Mouse (Mus musculus) c-Kit-positive CD71-negative TER-119-negative erythroid progenitor cells, embryonic 14.5 days (primary cell): ENCODE measurements around the gene Slc25a40.
A peak's percentile ranks its signal among the peaks of the same experiment; 100 is the strongest.

Experiments
- DNase-seq: peaks from one replicate; pipeline ENCODE4 v3.0.0-alpha.2; 2013; ENCODE audit warnings: low read depth

The Slc25a40 gene

GRCm38 (mm10) chr5:8422157-8422931 lies at the start of gene Slc25a40, which contains the start of gene Dbf4:
TSS of gene Slc25a40 (plus strand) at chr5:8422850.
TSS of gene Dbf4 (minus strand) at chr5:8422716.
- peak; percentile 65 for DNase-seq

GRCm38 (mm10) chr5:8373415-8373814 lies 49.2 kb upstream of the Slc25a40 start:
- no peak for DNase-seq

GRCm38 (mm10) chr5:8374297-8374906 lies 48.2 kb upstream of the Slc25a40 start:
- no peak for DNase-seq

- no peak for DNase-seq
These were observed 28.6 kb upstream of the Slc25a40 start for GRCm38 (mm10) chr5:8393891-8394583.

- DNase-seq, result no peak
These were observed 24.9 kb upstream of the Slc25a40 start for GRCm38 (mm10) chr5:8397587-8398249.

- no peak for DNase-seq
These were observed 13.9 kb upstream of the Slc25a40 start for GRCm38 (mm10) chr5:8408746-8409145.

- no peak for DNase-seq
These were observed 5.8 kb upstream of the Slc25a40 start for GRCm38 (mm10) chr5:8416683-8417413.

- DNase-seq, result no peak
These were observed 5.2 kb upstream of the Slc25a40 start for GRCm38 (mm10) chr5:8417443-8417842.

- no peak for DNase-seq
These were observed 1.2 kb upstream of the Slc25a40 start for GRCm38 (mm10) chr5:8421424-8421823.

- peak; percentile 39 for DNase-seq
These were observed 580 bp downstream of the Slc25a40 start for GRCm38 (mm10) chr5:8422932-8423928.

- peak; percentile 14 for DNase-seq
These were observed 1.5 kb downstream of the Slc25a40 start for GRCm38 (mm10) chr5:8424116-8424515.

GRCm38 (mm10) chr5:8425899-8426298 lies 3.2 kb downstream of the Slc25a40 start:
- DNase-seq, result no peak

GRCm38 (mm10) chr5:8437481-8438156 lies 15.0 kb downstream of the Slc25a40 start:
- no peak for DNase-seq

- DNase-seq, result no peak
These were observed 16.4 kb downstream of the Slc25a40 start for GRCm38 (mm10) chr5:8439095-8439494.

GRCm38 (mm10) chr5:8455565-8455964 lies 32.9 kb downstream of the Slc25a40 start:
- no peak for DNase-seq

- peak; percentile 5 for DNase-seq
These were observed 33.9 kb downstream of the Slc25a40 start for GRCm38 (mm10) chr5:8456561-8456960.

GRCm38 (mm10) chr5:8487989-8488700 lies 65.5 kb downstream of the Slc25a40 start:
- no peak for DNase-seq

GRCm38 (mm10) chr5:8488701-8489297 lies 66.1 kb downstream of the Slc25a40 start:
- no peak for DNase-seq
